Mouse (Mus musculus) heart, adult 2 months (tissue): ENCODE measurements around the gene Efcab2. TPM values are rescaled to one million over a fixed set of nuclear protein-coding genes. Genes with fewer than 3 reads are reported as not detected.

Source experiments
- DNase-seq, 2 experiments: peaks; one replicate each; pipeline ENCODE4 v3.0.0; 2021
- H3K27ac ChIP-seq: fragments of 200-600 bp; 2 replicates; pipeline ENCODE4 v1.8.1; 2022
- H3K27me3 ChIP-seq: fragments of 200-500 bp; 2 replicates; pipeline ENCODE4 v1.6.1; 2012; ENCODE audit warnings: mild to moderate bottlenecking, low read length, inconsistent platforms, mixed read lengths; ENCODE audit not compliant: control insufficient read depth, insufficient read depth
- H3K36me3 ChIP-seq: fragments of 200-500 bp; 2 replicates; pipeline ENCODE4 v1.6.1; 2012; ENCODE audit warnings: low read length, inconsistent platforms; ENCODE audit not compliant: control insufficient read depth, insufficient read depth
- H3K4me1 ChIP-seq: fragments of 200-500 bp; 2 replicates; pipeline ENCODE4 v1.6.1; 2011; ENCODE audit warnings: low read length; ENCODE audit not compliant: control insufficient read depth, insufficient read depth
- H3K4me3 ChIP-seq: fragments of 200-600 bp; 2 replicates; pipeline ENCODE4 v1.8.1; 2022
- H3K79me2 ChIP-seq: fragments of 200-500 bp; replicated peaks from 2 replicates; pipeline ENCODE4 v1.6.1; 2012; ENCODE audit warnings: mild to moderate bottlenecking, inconsistent platforms, low read length, moderate library complexity, mixed read lengths; ENCODE audit not compliant: control insufficient read depth, insufficient read depth
- H3K9ac ChIP-seq: fragments of 200-500 bp; 2 replicates; pipeline ENCODE4 v1.6.1; 2012; ENCODE audit warnings: low read depth, mild to moderate bottlenecking, control low read depth, inconsistent platforms, low read length, mixed read lengths
- CTCF ChIP-seq: fragments of 200-600 bp; IDR thresholded peaks from 2 replicates; pipeline ENCODE4 v1.8.1; 2022; ENCODE audit warnings: antibody characterized with exemption, mild to moderate bottlenecking, moderate library complexity
- EP300 ChIP-seq: fragments of 200-500 bp; IDR thresholded peaks from 2 replicates; pipeline ENCODE4 v1.6.1; 2011; ENCODE audit warnings: low read depth, low read length, control low read depth; ENCODE audit not compliant: insufficient read depth
- POLR2A ChIP-seq: fragments of 200-500 bp; IDR thresholded peaks from 2 replicates; pipeline ENCODE4 v1.6.1; 2011; ENCODE audit warnings: mild to moderate bottlenecking, low read depth, low read length, control low read depth; ENCODE audit not compliant: insufficient read depth
- WGBS: fragments of 180-500 bp; shearing (Covaris S2); methylation state at CpG from one replicate; pipeline ENCODE4 v1.1.7; 2018; 5-methylcytosine and 5-hydroxymethylcytosine counted together
- intact Hi-C: fragments of 180-260 bp; cut with DNase I; formaldehyde crosslinking; loops from one replicate; pipeline ENCODE4 v1.15.1; 2025
- polyA plus RNA-seq: library from polyadenylated mRNA; depleted of rRNA; stranded (reverse); fragments of >200 nt; gene quantifications from 2 replicates; pipeline ENCODE4 v1.2.3, GENCODE M21; 2012
- total RNA-seq, 2 experiments: library from RNA; stranded (reverse); gene quantifications; 2 replicates each; pipeline ENCODE4 v1.2.3; 2021

Efcab2 gene
- total and polyA plus RNA-seq, 3 experiments = 11.4 to 112 (median 94.1) TPM

DNA sequence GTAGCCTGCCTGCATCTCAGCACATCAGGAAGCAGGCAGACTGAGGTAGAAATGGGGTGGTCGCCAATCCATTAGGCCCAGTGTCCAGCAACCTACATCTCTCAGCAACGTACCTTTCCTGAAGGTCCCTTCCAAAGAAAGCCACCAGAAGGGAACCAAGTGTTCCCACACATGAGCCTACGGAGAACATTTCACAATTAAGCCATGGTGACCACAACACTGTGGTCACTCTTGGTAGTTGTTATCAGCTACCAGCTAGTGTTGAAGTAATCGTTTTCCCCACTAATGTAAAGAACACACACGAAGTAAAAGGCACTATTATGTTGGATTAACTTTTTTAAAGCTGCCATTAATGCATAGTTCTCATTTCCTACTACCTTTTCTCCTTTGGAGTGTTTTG, 85.8 kb downstream of the Efcab2 start:
- no peak overlapping the region for H3K4me3 ChIP-seq
- peaks cover 2% of the 10 kb centered on the region; the same call in 1 of the 2 replicates for H3K4me1 ChIP-seq
- no peak overlapping the region for H3K27ac ChIP-seq
- WGBS = 85% methylated on average over 5 of the region's 5 CpGs
- no peak for DNase-seq
- intact Hi-C loops = no loop called here
- H3K27me3 ChIP-seq = no peaks in the 10 kb centered on the region
- no peaks in the 10 kb centered on the region for H3K79me2 ChIP-seq
- TF ChIP-seq POLR2A (no peak), EP300 (no peak), CTCF (no peak)
- H3K9ac ChIP-seq = no peak overlapping the region
- H3K36me3 ChIP-seq = no peaks in the 10 kb centered on the region

DNA sequence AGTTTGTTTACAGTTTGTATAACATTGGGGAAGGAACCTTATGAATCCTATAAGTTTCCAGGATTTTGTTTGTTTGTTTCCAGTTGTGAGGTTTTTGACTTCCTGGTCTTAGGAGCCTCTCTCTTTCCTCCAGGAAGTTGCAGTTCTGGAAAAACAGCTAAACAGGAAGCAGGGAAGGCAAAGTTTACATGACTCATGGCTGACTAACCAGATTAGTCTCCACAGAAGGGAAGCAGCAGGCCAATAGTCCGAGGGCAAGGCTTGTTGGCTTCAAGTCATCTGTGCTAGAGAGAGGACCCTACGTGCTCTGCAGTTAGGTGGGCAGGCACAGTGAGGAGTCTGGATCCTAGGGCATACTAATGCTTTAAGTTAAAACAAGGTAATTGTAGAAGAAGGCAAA, 86.6 kb downstream of the Efcab2 start:
- TF ChIP-seq POLR2A = no peak
- TF ChIP-seq EP300 = no peak
- no peak for TF ChIP-seq CTCF
- no peaks in the 10 kb centered on the region for H3K79me2 ChIP-seq
- peaks cover 2% of the 10 kb centered on the region; the same call in 1 of the 2 replicates for H3K4me1 ChIP-seq
- no peak overlapping the region for H3K27ac ChIP-seq
- DNase-seq = no peak
- intact Hi-C loops = no loop called here
- H3K36me3 ChIP-seq = no peaks in the 10 kb centered on the region
- H3K4me3 ChIP-seq = no peak overlapping the region
- WGBS = 43% methylated on average over 2 of the region's 2 CpGs
- no peaks in the 10 kb centered on the region for H3K27me3 ChIP-seq
- H3K9ac ChIP-seq = no peak overlapping the region

DNA sequence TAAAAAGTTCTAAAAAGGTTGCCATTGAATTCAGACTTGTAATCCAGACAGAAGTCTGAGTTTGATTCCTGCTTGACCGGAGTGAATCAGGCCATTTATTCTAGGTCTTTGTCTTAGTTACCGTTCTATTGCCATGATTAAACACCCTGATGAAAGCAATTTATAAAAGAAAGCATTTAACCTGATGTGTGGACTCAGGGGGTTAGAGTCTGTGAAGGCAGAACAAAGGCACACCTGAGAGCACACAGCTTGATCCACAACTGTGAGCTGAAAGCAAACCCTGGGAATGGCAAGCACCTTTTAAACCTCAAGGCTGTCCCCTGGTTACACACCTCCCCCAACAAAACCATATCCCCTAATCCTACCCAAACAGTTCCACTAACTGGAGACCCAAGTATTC, 90.3 kb downstream of the Efcab2 start:
- Histone ChIP-seq H3K36me3 (no peaks in the 10 kb centered on the region), H3K27ac (no peak overlapping the region), H3K9ac (no peak overlapping the region), H3K27me3 (no peaks in the 10 kb centered on the region), H3K4me3 (no peak overlapping the region), H3K4me1 (peaks cover 2% of the 10 kb centered on the region; the same call in 1 of the 2 replicates), H3K79me2 (no peaks in the 10 kb centered on the region)
- WGBS = 94% methylated on average over 2 of the region's 2 CpGs
- no peak for DNase-seq
- TF ChIP-seq POLR2A = no peak
- no peak for TF ChIP-seq CTCF
- TF ChIP-seq EP300 = no peak
- intact Hi-C loops = no loop called here

DNA sequence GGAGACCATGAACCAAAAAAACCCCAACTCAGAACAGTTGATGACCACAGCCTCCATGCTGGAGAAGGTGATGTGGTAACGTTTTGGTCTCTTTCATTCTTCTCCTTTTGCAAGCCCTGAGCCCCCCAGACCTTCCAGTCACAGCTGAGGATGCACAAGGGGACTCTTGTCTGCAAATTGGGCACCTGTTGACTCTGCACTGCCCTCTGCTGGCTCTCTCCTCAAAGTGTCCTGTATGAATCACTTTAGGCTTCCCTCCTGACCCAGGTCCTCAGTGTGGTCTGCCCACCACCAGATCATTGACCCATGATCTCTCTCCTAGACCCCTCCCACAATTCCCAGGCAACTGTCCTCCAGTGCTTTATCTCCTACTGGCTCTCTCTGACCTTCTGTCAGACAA, 91.0 kb downstream of the Efcab2 start:
- intact Hi-C loops = no loop called here
- no peaks in the 10 kb centered on the region for H3K79me2 ChIP-seq
- TF ChIP-seq CTCF = peak; percentile 69
- TF ChIP-seq POLR2A = no peak
- DNase-seq = peak in 1 of 2 experiments; percentile 30
- no peaks in the 10 kb centered on the region for H3K36me3 ChIP-seq
- 44% methylated on average over 1 of the region's 1 CpGs for WGBS
- no peaks in the 10 kb centered on the region for H3K27me3 ChIP-seq
- no peak overlapping the region for H3K4me3 ChIP-seq
- H3K27ac ChIP-seq = no peak overlapping the region
- H3K9ac ChIP-seq = no peak overlapping the region
- H3K4me1 ChIP-seq = peaks cover 2% of the 10 kb centered on the region; the same call in 1 of the 2 replicates

DNA sequence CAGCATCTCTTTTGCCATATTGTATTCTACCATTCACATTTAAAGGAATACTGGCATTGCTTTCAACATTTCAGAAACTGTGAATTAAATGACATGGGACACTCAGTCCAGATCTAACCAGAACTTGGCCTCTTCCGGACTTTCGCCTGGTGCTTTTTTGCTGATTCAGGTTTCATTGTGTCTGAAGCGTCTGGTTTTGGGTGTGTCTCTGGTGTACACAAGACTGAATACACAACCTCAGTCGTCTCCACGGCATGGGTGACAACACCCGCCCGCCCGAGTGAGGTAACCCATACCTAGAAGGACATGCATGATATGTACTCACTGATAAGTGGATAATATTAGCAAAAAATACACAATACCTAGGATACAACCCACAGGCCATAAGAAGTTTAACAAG, 101.1 kb downstream of the Efcab2 start:
- Histone ChIP-seq H3K4me1 (no peaks in the 10 kb centered on the region), H3K36me3 (no peaks in the 10 kb centered on the region), H3K4me3 (no peak overlapping the region), H3K27ac (no peak overlapping the region), H3K9ac (no peak overlapping the region), H3K27me3 (no peaks in the 10 kb centered on the region), H3K79me2 (no peaks in the 10 kb centered on the region)
- WGBS = 81% methylated on average over 8 of the region's 8 CpGs
- TF ChIP-seq CTCF = no peak
- no peak for TF ChIP-seq POLR2A
- no peak for TF ChIP-seq EP300
- intact Hi-C loops = no loop called here
- DNase-seq = no peak

DNA sequence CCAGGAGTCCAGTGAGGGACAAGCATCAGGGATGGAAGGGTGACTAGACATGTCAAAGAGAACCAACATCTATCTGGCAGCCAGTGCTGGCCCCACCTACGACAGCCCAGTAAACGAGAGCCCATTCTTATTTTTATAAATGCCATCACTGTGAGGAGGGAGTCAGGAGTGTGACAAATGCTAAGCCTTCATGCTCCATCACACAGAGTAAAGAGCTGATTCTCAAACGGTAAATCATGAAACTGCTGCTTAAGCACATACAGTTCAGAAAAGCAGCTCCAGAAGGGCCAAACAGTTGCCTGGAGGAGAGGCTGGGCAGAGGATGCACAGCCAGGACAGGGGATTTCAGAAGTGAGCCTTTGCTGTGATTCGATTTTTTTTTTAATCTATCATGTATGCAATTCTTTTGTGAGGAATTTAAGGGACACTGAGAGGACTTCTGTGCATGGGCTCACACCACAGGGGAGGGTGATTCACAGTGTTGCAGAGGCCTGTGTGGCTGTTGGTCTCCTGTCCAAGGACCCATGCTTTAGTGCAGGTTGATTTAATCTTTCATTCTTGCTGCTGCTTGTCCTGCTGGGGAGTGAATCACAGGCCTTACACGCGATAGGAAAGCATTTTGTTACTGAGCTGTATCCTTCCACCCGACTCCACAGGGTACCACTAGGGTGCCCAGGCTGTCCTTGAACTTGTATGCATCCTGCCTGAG, 106.6 kb downstream of the Efcab2 start:
- no peak for TF ChIP-seq POLR2A
- no peak for TF ChIP-seq CTCF
- no peak for TF ChIP-seq EP300
- no peaks in the 10 kb centered on the region for H3K36me3 ChIP-seq
- H3K27me3 ChIP-seq = no peaks in the 10 kb centered on the region
- H3K4me1 ChIP-seq = no peaks in the 10 kb centered on the region
- H3K79me2 ChIP-seq = no peaks in the 10 kb centered on the region
- no peak overlapping the region for H3K27ac ChIP-seq
- intact Hi-C loops = no loop called here
- 65% methylated on average over 7 of the region's 7 CpGs for WGBS
- DNase-seq = no peak
- no peak overlapping the region for H3K4me3 ChIP-seq
- no peak overlapping the region for H3K9ac ChIP-seq

DNA sequence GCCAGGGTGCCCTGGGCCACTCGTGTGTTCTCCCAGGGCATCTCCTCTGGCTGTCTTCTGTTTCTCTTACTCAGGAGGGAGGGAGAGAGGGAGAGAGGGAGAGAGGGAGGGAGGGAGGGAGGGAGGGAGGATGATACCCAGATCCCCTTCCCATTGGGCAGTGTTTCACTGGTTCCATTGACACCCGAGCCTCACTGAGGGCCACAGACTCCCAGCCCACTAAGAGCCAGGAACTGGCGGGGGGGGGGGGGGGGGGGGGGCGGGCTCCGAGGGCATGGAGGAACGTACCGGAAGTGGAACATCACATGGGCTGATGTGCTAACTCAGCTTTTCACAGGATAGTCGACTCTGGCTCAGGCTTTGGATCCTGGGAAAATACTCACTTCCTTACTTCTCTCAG, 108.1 kb downstream of the Efcab2 start:
- Histone ChIP-seq H3K4me3 (no peak overlapping the region), H3K27me3 (no peaks in the 10 kb centered on the region), H3K79me2 (no peaks in the 10 kb centered on the region), H3K9ac (no peak overlapping the region), H3K4me1 (no peaks in the 10 kb centered on the region), H3K36me3 (no peaks in the 10 kb centered on the region), H3K27ac (no peak overlapping the region)
- intact Hi-C loops = no loop called here
- TF ChIP-seq POLR2A (no peak), CTCF (no peak), EP300 (no peak)
- DNase-seq = no peak
- WGBS = 11% methylated on average over 6 of the region's 8 CpGs
